Mouse (Mus musculus) heart, embryonic 14.5 days (tissue): ENCODE measurements around the gene Terb1. TPM values are rescaled to one million over a fixed set of nuclear protein-coding genes. Genes with fewer than 3 reads are reported as not detected.

ENCODE experiments used
- ATAC-seq: fragments of 200-750 bp; cut with Nextera tagmentation; 2 replicates; pipeline ENCODE4 v1.8.0; 2017; ENCODE audit warnings: low read depth, moderate TSS enrichment; ENCODE audit not compliant: insufficient number of reproducible peaks, insufficient read depth, low FRiP score
- H3K27ac ChIP-seq, 2 experiments: fragments of 200-500 bp in 1 of 2; fragments of 300-500 bp in 1 of 2; sonication (generic) in 1 of 2; replicated peaks in 1 of 2; 2 replicates each; pipeline ENCODE4 v1.5.1; 2012 to 2014; ENCODE audit warnings: low read depth in 2 of 2, low read length in 2 of 2, control low read depth in 1 of 2, mild to moderate bottlenecking in 1 of 2, mixed read lengths in 1 of 2; ENCODE audit not compliant: control insufficient read depth in 1 of 2, insufficient read depth in 1 of 2
- H3K27me3 ChIP-seq: fragments of 300-500 bp; sonication (generic); 2 replicates; pipeline ENCODE4 v1.6.1; 2014; ENCODE audit warnings: mild to moderate bottlenecking, low read length, control low read depth; ENCODE audit not compliant: control insufficient read depth, insufficient read depth
- H3K36me3 ChIP-seq: fragments of 300-500 bp; sonication (generic); 2 replicates; pipeline ENCODE4 v1.6.1; 2014; ENCODE audit warnings: mild to moderate bottlenecking, control low read depth, low read length, mixed read lengths; ENCODE audit not compliant: control insufficient read depth, insufficient read depth
- H3K4me1 ChIP-seq, 2 experiments: fragments of 200-500 bp in 1 of 2; fragments of 300-500 bp in 1 of 2; sonication (generic) in 1 of 2; 2 replicates each; pipeline ENCODE4 v1.6.1; 2012 to 2014; ENCODE audit warnings: low read length in 2 of 2, control low read depth in 1 of 2, mixed read lengths in 1 of 2; ENCODE audit not compliant: control insufficient read depth in 2 of 2, insufficient read depth in 2 of 2
- H3K4me2 ChIP-seq: fragments of 300-500 bp; sonication (generic); 2 replicates; pipeline ENCODE4 v1.6.1; 2014; ENCODE audit warnings: mild to moderate bottlenecking, low read length
- H3K4me3 ChIP-seq, 2 experiments: fragments of 200-500 bp in 1 of 2; fragments of 300-500 bp in 1 of 2; sonication (generic) in 1 of 2; 2 replicates each; pipeline ENCODE4 v1.5.1; 2012 to 2014; ENCODE audit warnings: low read length in 2 of 2, mild to moderate bottlenecking in 2 of 2, control low read depth in 1 of 2, low read depth in 1 of 2, moderate library complexity in 1 of 2; ENCODE audit not compliant: control insufficient read depth in 1 of 2, insufficient read depth in 1 of 2
- H3K9ac ChIP-seq: fragments of 300-500 bp; sonication (generic); 2 replicates; pipeline ENCODE4 v1.6.1; 2014; ENCODE audit warnings: mild to moderate bottlenecking, low read length
- H3K9me3 ChIP-seq: fragments of 300-500 bp; sonication (generic); 2 replicates; pipeline ENCODE4 v1.6.1; 2016; ENCODE audit warnings: low read length, control low read depth; ENCODE audit not compliant: control insufficient read depth
- WGBS: fragments of 180-500 bp; shearing (Covaris S2); extraction: QIAGEN DNeasy Blood & Tissue Kit; methylation state at CpG from one replicate; pipeline ENCODE4 v1.1.7; 2014; 5-methylcytosine and 5-hydroxymethylcytosine counted together
- polyA plus RNA-seq: library from polyadenylated mRNA; unstranded; fragments of >200 nt; fragmentation: Nextera tagmentation; extraction: Ambion mirVana; gene quantifications from 2 replicates; pipeline ENCODE4 v1.2.1, GENCODE M21; 2014

Terb1 gene
- polyA plus RNA-seq, 1 experiment from 2014 or later: not detected

DNA sequence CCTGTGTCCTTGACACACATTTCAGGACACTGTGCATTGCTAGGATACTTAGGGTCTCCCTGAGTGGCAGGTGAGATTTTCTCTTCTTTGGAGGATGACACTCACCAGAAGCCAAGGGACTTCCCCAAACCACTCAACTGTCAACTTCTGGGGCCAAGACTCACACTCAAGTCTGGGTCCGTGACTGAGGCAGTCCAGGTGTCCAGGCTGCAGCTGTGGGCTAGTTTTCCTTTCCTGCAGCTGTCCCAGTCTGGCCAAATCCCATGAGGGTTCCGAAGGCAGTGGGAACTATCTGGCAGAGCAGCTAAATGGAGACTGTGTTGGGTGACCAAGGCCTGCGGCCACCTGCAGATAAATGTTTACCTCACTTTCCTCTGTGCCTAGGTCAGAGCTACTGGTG lies 97.7 kb downstream of the Terb1 start:
- peaks cover 14% of the 10 kb centered on the region for H3K36me3 ChIP-seq
- H3K4me3 ChIP-seq: no peak overlapping the region
- no peak for ATAC-seq
- H3K4me1 ChIP-seq: peaks cover 10 to 26% of the 10 kb centered on the region in 2 experiments
- H3K9me3 ChIP-seq: no peaks in the 10 kb centered on the region
- no peak overlapping the region for H3K4me2 ChIP-seq
- 73% methylated on average over 3 of the region's 3 CpGs for WGBS
- H3K27me3 ChIP-seq: no peaks in the 10 kb centered on the region
- no peak overlapping the region for H3K27ac ChIP-seq
- no peak overlapping the region for H3K9ac ChIP-seq

DNA sequence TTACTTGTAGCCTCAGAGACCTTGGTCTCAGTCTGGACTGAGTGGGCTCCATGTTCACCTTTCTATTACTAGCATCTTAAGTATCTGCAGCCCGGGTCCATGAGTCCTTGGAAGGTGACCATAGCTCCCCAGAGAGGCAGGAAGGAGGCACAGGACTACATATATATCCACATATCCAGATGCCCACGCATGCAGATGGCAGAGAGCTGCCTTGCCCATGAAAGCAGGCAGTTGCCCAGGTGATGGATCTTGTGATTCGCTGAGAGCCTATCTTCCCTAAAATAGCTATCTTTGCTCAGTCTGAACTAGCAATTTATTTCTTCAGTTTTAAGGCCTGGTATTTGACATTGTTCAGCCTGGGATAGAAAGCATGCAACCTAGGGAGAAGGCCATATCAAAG lies 98.2 kb downstream of the Terb1 start:
- Histone ChIP-seq H3K4me2 (no peak overlapping the region), H3K36me3 (peaks cover 13% of the 10 kb centered on the region), H3K9me3 (no peaks in the 10 kb centered on the region), H3K4me3 (no peak overlapping the region), H3K27me3 (no peaks in the 10 kb centered on the region), H3K9ac (no peak overlapping the region), H3K27ac (no peak overlapping the region), H3K4me1 (peaks cover 10 to 26% of the 10 kb centered on the region in 2 experiments)
- ATAC-seq: no peak
- WGBS: 79% methylated on average over 3 of the region's 3 CpGs

DNA sequence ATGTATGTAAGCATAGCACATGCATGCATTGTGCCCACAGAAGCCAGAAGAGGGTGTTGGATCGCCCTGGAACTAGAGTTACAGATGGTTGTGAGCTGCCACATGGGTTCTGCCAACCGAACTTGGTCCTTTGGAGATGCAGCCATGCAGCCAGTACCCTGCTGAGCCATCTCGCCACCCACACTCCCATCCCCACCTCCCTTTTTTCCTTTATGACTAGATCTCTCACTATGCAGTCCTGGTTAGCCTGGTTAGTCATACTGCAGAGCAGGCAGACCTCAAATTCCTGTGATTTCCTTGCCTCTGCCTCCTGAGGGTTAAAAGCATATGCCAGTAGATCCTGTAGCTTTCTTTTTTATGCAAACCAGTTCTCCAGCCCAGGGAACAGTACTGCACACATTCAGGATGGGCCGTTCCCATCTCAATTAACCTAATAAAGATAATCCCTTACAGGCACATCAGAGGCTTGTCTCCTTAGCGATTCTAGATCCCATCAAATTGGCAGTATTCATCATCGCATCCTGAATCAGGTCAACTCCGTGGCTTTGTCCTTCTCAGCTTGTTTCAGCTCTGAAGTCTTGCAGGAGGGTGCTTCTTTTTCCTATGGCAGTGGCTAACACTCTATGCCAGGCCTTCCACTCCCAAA lies 99.0 kb downstream of the Terb1 start:
- Histone ChIP-seq H3K36me3 (peaks cover 9% of the 10 kb centered on the region), H3K27ac (no peak overlapping the region), H3K4me3 (no peak overlapping the region), H3K27me3 (no peaks in the 10 kb centered on the region), H3K9ac (no peak overlapping the region), H3K9me3 (no peaks in the 10 kb centered on the region), H3K4me1 (peaks cover 14 to 28% of the 10 kb centered on the region in 2 experiments), H3K4me2 (no peak overlapping the region)
- 71% methylated on average over 7 of the region's 7 CpGs for WGBS
- no peak for ATAC-seq

DNA sequence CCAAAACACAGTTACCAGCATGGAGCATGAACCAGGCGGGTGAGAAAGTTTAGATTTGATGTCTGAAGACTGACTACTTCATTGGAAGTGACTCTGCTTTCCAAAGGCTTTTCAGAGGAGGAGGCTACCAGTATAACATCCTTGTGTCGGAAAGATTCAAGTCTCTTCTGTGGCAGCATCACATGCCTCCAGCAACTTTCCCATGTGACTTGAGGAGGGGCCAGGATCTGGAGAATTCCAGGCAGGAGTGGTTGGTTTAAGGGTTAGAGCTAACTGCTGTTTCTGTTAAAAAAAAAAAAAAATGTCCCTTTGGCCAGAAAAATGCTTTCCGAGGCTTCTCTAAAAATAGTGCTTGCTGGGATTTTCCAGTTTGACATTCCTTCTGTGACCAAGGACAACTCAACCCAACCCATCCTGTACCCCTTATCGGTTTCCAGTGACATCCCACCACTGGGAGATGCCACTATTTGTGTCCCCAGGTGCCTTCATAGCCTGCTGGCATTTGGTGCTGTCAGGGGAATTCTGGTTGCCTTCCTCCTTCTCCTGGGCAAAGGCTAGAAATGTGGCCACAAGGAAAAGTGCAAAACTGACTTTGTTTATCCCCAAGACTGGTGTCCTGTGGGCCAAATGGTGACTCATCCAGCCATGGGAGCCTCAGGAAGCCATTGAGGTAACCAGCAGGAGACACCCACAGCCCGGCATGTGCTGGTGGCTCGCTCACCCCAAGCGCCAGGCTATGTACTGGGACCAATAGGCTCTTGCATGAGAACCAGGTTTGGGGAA lies 101.2 kb downstream of the Terb1 start:
- 78% methylated on average over 7 of the region's 7 CpGs for WGBS
- H3K9ac ChIP-seq: no peak overlapping the region
- no peak overlapping the region for H3K27ac ChIP-seq
- no peak overlapping the region for H3K4me2 ChIP-seq
- H3K36me3 ChIP-seq: no peaks in the 10 kb centered on the region
- ATAC-seq: no peak
- H3K27me3 ChIP-seq: no peaks in the 10 kb centered on the region
- no peak overlapping the region for H3K4me3 ChIP-seq
- no peaks in the 10 kb centered on the region for H3K9me3 ChIP-seq
- peaks cover 18 to 32% of the 10 kb centered on the region in 2 experiments for H3K4me1 ChIP-seq

DNA sequence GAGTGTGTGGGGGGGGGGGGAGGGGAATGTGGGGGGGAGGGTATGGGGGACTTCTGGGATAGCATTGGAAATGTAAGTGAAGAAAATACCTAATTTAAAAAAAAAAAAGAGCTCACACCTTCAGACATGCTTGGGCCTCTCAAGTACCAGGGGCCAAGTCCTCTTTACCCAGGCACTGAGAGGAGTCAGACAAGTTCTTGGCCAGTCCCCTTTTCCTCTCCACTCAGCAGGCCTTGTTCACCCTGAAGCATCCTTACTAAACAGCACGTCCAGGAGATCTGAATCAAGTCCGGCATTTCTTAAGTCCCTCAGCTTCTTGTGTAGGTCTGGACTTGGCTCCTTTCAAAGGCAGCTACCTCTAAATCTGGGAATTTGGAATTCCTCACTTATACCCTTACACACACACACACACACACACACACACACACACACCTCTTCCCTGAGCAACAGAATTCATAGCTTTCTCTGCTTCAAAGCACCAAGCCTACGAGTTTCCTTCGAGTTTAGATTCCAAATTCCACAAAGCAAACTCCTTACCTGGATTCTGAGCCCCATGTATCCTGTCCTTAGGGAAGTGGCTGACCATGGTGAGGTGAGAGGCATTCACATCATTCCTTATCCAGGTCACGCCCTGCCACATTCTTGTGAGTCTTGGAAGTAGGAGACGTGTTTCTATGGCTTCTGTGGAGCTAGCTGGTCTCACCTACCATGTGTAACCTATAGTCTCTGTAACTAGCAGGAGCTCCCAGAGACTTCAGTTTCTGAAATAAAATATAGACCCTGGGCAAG lies 103.2 kb downstream of the Terb1 start:
- WGBS: 81% methylated on average over 6 of the region's 6 CpGs
- no peak overlapping the region for H3K9ac ChIP-seq
- H3K4me1 ChIP-seq: peaks cover 10 to 13% of the 10 kb centered on the region in 2 experiments
- no peaks in the 10 kb centered on the region for H3K27me3 ChIP-seq
- no peaks in the 10 kb centered on the region for H3K36me3 ChIP-seq
- no peak overlapping the region for H3K27ac ChIP-seq
- no peak for ATAC-seq
- H3K4me3 ChIP-seq: no peak overlapping the region
- H3K9me3 ChIP-seq: no peaks in the 10 kb centered on the region
- no peak overlapping the region for H3K4me2 ChIP-seq

DNA sequence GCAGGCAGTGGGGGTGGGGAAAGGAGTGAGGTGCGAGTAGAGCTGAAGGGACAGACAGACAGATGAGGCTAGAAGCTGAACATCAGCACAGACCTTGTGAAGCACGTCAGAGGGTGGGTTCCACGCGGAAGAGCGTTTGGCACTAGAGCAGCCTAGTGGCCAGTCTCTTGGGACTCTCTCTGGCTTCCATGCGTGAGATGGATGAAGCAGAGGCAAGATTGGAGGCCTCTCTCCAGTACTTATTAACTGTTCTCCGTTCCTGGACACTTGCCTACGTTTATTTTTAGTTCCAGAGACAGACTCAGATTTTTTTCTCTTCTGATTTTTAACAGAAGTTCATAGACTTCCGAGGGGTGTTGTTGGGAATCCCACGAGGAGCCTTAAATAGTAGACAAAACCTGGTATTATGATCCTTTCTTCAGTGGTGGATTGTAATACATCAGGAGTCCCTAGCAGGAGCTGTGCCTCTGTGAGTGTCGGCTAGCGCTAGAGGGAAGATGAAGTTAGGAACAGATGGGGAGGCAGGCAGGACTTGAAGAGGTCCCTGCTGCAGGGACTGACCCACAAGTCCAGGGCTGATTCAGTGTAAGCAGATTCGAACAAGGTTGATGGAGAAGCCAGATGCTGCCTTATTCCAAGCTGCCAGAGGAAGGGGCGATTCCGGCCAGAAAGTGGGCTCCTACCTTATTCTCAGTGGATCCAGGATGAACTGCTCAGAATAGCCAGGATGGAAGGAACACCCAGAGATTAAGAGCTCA lies 104.1 kb downstream of the Terb1 start:
- 36% methylated on average over 15 of the region's 15 CpGs for WGBS
- H3K36me3 ChIP-seq: no peaks in the 10 kb centered on the region
- no peak for ATAC-seq

DNA sequence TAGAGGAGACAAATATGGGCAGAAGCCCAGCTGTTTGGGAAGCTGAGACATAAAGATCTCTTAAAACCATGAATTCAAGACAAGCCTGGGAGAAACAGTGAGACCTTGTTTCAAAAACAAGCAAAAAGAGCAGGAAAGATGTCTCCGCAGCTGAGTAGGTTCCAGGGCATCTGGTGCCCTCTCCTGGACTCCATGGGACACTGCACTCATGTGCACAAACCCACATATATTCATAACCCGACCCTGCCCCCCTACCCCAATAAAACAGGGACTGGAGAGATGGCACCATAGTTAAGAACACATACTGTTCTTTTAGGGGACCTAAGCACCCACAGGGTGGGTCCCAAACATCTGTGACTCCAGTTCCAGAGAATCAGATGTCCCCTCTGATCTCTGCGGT lies 106.1 kb downstream of the Terb1 start:
- WGBS: 73% methylated on average over 3 of the region's 3 CpGs
- no peaks in the 10 kb centered on the region for H3K36me3 ChIP-seq
- ATAC-seq: no peak
- H3K9me3 ChIP-seq: no peaks in the 10 kb centered on the region
- no peak overlapping the region for H3K27ac ChIP-seq
- no peak overlapping the region for H3K9ac ChIP-seq
- H3K27me3 ChIP-seq: no peaks in the 10 kb centered on the region
- no peak overlapping the region for H3K4me2 ChIP-seq
- H3K4me3 ChIP-seq: no peak overlapping the region
- peaks cover 12 to 17% of the 10 kb centered on the region in 2 experiments for H3K4me1 ChIP-seq

More for the DNA sequence above, 104.1 kb downstream of the Terb1 start:
- Histone ChIP-seq H3K4me2 (peak overlapping the region; percentile 21; the same call in 1 of the 2 replicates), H3K9ac (peak overlapping the region; percentile 16; the same call in 1 of the 2 replicates), H3K4me3 (no peak overlapping the region), H3K27ac (peak overlapping the region; percentile 44 to 50; a peak in 3 of 4 replicates), H3K4me1 (peaks cover 12 to 15% of the 10 kb centered on the region in 2 experiments), H3K27me3 (no peaks in the 10 kb centered on the region), H3K9me3 (no peaks in the 10 kb centered on the region)
